Mouse (Mus musculus): ENCODE measurements around the gene Cds1. TPM values are rescaled to one million over a fixed set of nuclear protein-coding genes. Genes with fewer than 3 reads are reported as not detected.

Cds1 gene
- polyA plus RNA-seq, 1 experiment, result 112 TPM

GRCm38 (mm10) chr5:101740471-101741223 lies 24.3 kb upstream of the Cds1 start:
- Histone ChIP-seq H3K36me3 (ENCODE audit: control insufficient read depth, insufficient read depth, low read length) (no peaks in the 10 kb centered on the region), H3K4me1 (ENCODE audit: control insufficient read depth, insufficient read depth, insufficient read length, low read length) (no peaks in the 10 kb centered on the region), H3K27ac (ENCODE audit: insufficient read depth, low read depth, low read length) (no peak overlapping the region), H3K4me3 (ENCODE audit: low read depth, low read length) (no peak overlapping the region), H3K27me3 (ENCODE audit: control insufficient read depth, insufficient read depth, low read length) (no peaks in the 10 kb centered on the region)
- 88% methylated on average over 16 of the region's 16 CpGs for WGBS
- TF ChIP-seq POLR2A (IDR thresholded peaks at IDR 0.05; ENCODE audit: low read depth, low read length), result no peak
- TF ChIP-seq CTCF (IDR thresholded peaks at IDR 0.05; ENCODE audit: extremely low read depth, insufficient read length, insufficient replicate concordance, low read depth, low read length), result no peak

- H3K4me1 ChIP-seq (ENCODE audit: control insufficient read depth, insufficient read depth, insufficient read length, low read length), result no peaks in the 10 kb centered on the region
- WGBS, result 96% methylated on average over 4 of the region's 4 CpGs
- no peak overlapping the region for H3K27ac ChIP-seq (ENCODE audit: insufficient read depth, low read depth, low read length)
- TF ChIP-seq POLR2A (IDR thresholded peaks at IDR 0.05; ENCODE audit: low read depth, low read length), result no peak
- no peaks in the 10 kb centered on the region for H3K27me3 ChIP-seq (ENCODE audit: control insufficient read depth, insufficient read depth, low read length)
- H3K4me3 ChIP-seq (ENCODE audit: low read depth, low read length), result no peak overlapping the region
- H3K36me3 ChIP-seq (ENCODE audit: control insufficient read depth, insufficient read depth, low read length), result no peaks in the 10 kb centered on the region
Observed at GRCm38 (mm10) chr5:101741224-101741591, 23.7 kb upstream of the Cds1 start.

GRCm38 (mm10) chr5:101742014-101742413 lies 22.9 kb upstream of the Cds1 start:
- Histone ChIP-seq H3K27me3 (ENCODE audit: control insufficient read depth, insufficient read depth, low read length) (no peaks in the 10 kb centered on the region), H3K4me3 (ENCODE audit: low read depth, low read length) (no peak overlapping the region), H3K4me1 (ENCODE audit: control insufficient read depth, insufficient read depth, insufficient read length, low read length) (no peaks in the 10 kb centered on the region), H3K36me3 (ENCODE audit: control insufficient read depth, insufficient read depth, low read length) (no peaks in the 10 kb centered on the region), H3K27ac (ENCODE audit: insufficient read depth, low read depth, low read length) (no peak overlapping the region)
- whole genome bisulfite sequencing, result 37% methylated on average over 2 of the region's 2 CpGs
- TF ChIP-seq CTCF (IDR thresholded peaks at IDR 0.05; ENCODE audit: extremely low read depth, insufficient read length, insufficient replicate concordance, low read depth, low read length) (no peak), POLR2A (IDR thresholded peaks at IDR 0.05; ENCODE audit: low read depth, low read length) (no peak)

- H3K27ac ChIP-seq (ENCODE audit: insufficient read depth, low read depth, low read length), result no peak overlapping the region
- WGBS, result 87% methylated on average over 8 of the region's 8 CpGs
- no peaks in the 10 kb centered on the region for H3K27me3 ChIP-seq (ENCODE audit: control insufficient read depth, insufficient read depth, low read length)
- H3K4me1 ChIP-seq (ENCODE audit: control insufficient read depth, insufficient read depth, insufficient read length, low read length), result no peaks in the 10 kb centered on the region
- TF ChIP-seq POLR2A (IDR thresholded peaks at IDR 0.05; ENCODE audit: low read depth, low read length) (no peak), CTCF (IDR thresholded peaks at IDR 0.05; ENCODE audit: extremely low read depth, insufficient read length, insufficient replicate concordance, low read depth, low read length) (no peak)
- H3K36me3 ChIP-seq (ENCODE audit: control insufficient read depth, insufficient read depth, low read length), result no peaks in the 10 kb centered on the region
- H3K4me3 ChIP-seq (ENCODE audit: low read depth, low read length), result no peak overlapping the region
Observed at GRCm38 (mm10) chr5:101742425-101742824, 22.5 kb upstream of the Cds1 start.

GRCm38 (mm10) chr5:101744886-101745285 lies 20.0 kb upstream of the Cds1 start:
- no peaks in the 10 kb centered on the region for H3K27me3 ChIP-seq (ENCODE audit: control insufficient read depth, insufficient read depth, low read length)
- no peak overlapping the region for H3K27ac ChIP-seq (ENCODE audit: insufficient read depth, low read depth, low read length)
- TF ChIP-seq CTCF (IDR thresholded peaks at IDR 0.05; ENCODE audit: extremely low read depth, insufficient read length, insufficient replicate concordance, low read depth, low read length), result no peak
- TF ChIP-seq POLR2A (IDR thresholded peaks at IDR 0.05; ENCODE audit: low read depth, low read length), result no peak
- no peak overlapping the region for H3K4me3 ChIP-seq (ENCODE audit: low read depth, low read length)
- H3K36me3 ChIP-seq (ENCODE audit: control insufficient read depth, insufficient read depth, low read length), result no peaks in the 10 kb centered on the region
- no peaks in the 10 kb centered on the region for H3K4me1 ChIP-seq (ENCODE audit: control insufficient read depth, insufficient read depth, insufficient read length, low read length)
- WGBS, result 88% methylated on average over 6 of the region's 6 CpGs

GRCm38 (mm10) chr5:101753680-101754079 lies 11.2 kb upstream of the Cds1 start:
- peaks cover 2% of the 10 kb centered on the region; the same call in 1 of the 2 replicates for H3K4me1 ChIP-seq (ENCODE audit: control insufficient read depth, insufficient read depth, insufficient read length, low read length)
- H3K27me3 ChIP-seq (ENCODE audit: control insufficient read depth, insufficient read depth, low read length), result no peaks in the 10 kb centered on the region
- WGBS, result 79% methylated on average over 1 of the region's 1 CpGs
- H3K36me3 ChIP-seq (ENCODE audit: control insufficient read depth, insufficient read depth, low read length), result no peaks in the 10 kb centered on the region
- no peak overlapping the region for H3K27ac ChIP-seq (ENCODE audit: insufficient read depth, low read depth, low read length)
- TF ChIP-seq CTCF (IDR thresholded peaks at IDR 0.05; ENCODE audit: extremely low read depth, insufficient read length, insufficient replicate concordance, low read depth, low read length) (no peak), POLR2A (IDR thresholded peaks at IDR 0.05; ENCODE audit: low read depth, low read length) (no peak)
- no peak overlapping the region for H3K4me3 ChIP-seq (ENCODE audit: low read depth, low read length)

GRCm38 (mm10) chr5:101757669-101758068 lies 7.3 kb upstream of the Cds1 start:
- Histone ChIP-seq H3K4me1 (ENCODE audit: control insufficient read depth, insufficient read depth, insufficient read length, low read length) (peaks cover 2% of the 10 kb centered on the region; the same call in 1 of the 2 replicates), H3K4me3 (ENCODE audit: low read depth, low read length) (no peak overlapping the region), H3K27me3 (ENCODE audit: control insufficient read depth, insufficient read depth, low read length) (no peaks in the 10 kb centered on the region), H3K36me3 (ENCODE audit: control insufficient read depth, insufficient read depth, low read length) (no peaks in the 10 kb centered on the region), H3K27ac (ENCODE audit: insufficient read depth, low read depth, low read length) (no peak overlapping the region)
- TF ChIP-seq CTCF (IDR thresholded peaks at IDR 0.05; ENCODE audit: extremely low read depth, insufficient read length, insufficient replicate concordance, low read depth, low read length) (no peak), POLR2A (IDR thresholded peaks at IDR 0.05; ENCODE audit: low read depth, low read length) (no peak)

All from small intestine, adult 2 months (tissue).